Mouse (Mus musculus) intestine, postnatal 0 days (tissue): ENCODE measurements around the gene Setd5. TPM values are rescaled to one million over a fixed set of nuclear protein-coding genes. Genes with fewer than 3 reads are reported as not detected.

ENCODE experiments used
- ATAC-seq: fragments of 200-750 bp; cut with Nextera tagmentation; 2 replicates; pipeline ENCODE4 v1.8.0; 2017; ENCODE audit warnings: mild to moderate bottlenecking, moderate TSS enrichment, moderate library complexity
- H3K27ac ChIP-seq: fragments of 300-500 bp; sonication (generic); 2 replicates; pipeline ENCODE4 v1.5.1; 2014; ENCODE audit warnings: mild to moderate bottlenecking, low read depth, low read length, moderate library complexity
- H3K27me3 ChIP-seq: fragments of 300-500 bp; sonication (generic); replicated peaks from 2 replicates; pipeline ENCODE4 v1.6.1; 2014; ENCODE audit warnings: low read length, mixed read lengths; ENCODE audit not compliant: control insufficient read depth, insufficient read depth
- H3K36me3 ChIP-seq: fragments of 300-500 bp; sonication (generic); 2 replicates; pipeline ENCODE4 v1.6.1; 2014; ENCODE audit warnings: mild to moderate bottlenecking, moderate library complexity; ENCODE audit not compliant: control insufficient read depth, insufficient read depth
- H3K4me1 ChIP-seq: fragments of 300-500 bp; sonication (generic); replicated peaks from 2 replicates; pipeline ENCODE4 v1.6.1; 2014; ENCODE audit warnings: antibody characterized with exemption, low read length, mixed read lengths; ENCODE audit not compliant: control insufficient read depth, insufficient read depth
- H3K4me2 ChIP-seq: fragments of 300-500 bp; sonication (generic); replicated peaks from 2 replicates; pipeline ENCODE4 v1.6.1; 2014; ENCODE audit warnings: low read depth, mild to moderate bottlenecking, moderate library complexity
- H3K4me3 ChIP-seq: fragments of 300-500 bp; sonication (generic); 2 replicates; pipeline ENCODE4 v1.5.1; 2014; ENCODE audit warnings: low read depth, low read length
- H3K9ac ChIP-seq: fragments of 300-500 bp; sonication (generic); 2 replicates; pipeline ENCODE4 v1.6.1; 2014; ENCODE audit warnings: mild to moderate bottlenecking, low read depth, low read length
- H3K9me3 ChIP-seq: fragments of 300-500 bp; sonication (generic); 2 replicates; pipeline ENCODE4 v1.6.1; 2016; ENCODE audit warnings: mixed run types; ENCODE audit not compliant: control insufficient read depth
- CTCF ChIP-seq: sonication (generic); IDR thresholded peaks from 2 replicates; pipeline ENCODE4 v1.5.1; 2016; ENCODE audit warnings: low read depth, mild to moderate bottlenecking, control low read depth, antibody characterized with exemption, moderate library complexity
- WGBS: fragments of 180-500 bp; shearing (Covaris S2); extraction: QIAGEN DNeasy Blood & Tissue Kit; methylation state at CpG from one replicate; pipeline ENCODE4 v1.1.7; 2014; 5-methylcytosine and 5-hydroxymethylcytosine counted together
- polyA plus RNA-seq: library from polyadenylated mRNA; unstranded; fragments of >200 nt; fragmentation: Nextera tagmentation; extraction: Ambion mirVana; gene quantifications from 2 replicates; pipeline ENCODE4 v1.2.1, GENCODE M21; 2015

The Setd5 gene
- polyA plus RNA-seq, 1 experiment from 2014 or later: 32.2 TPM

- WGBS: 2% methylated on average over 46 of the region's 66 CpGs
Measured at GRCm38 (mm10) chr6:113194841-113195595, 117.9 kb downstream of the Setd5 start, which contains the start of gene Lhfpl4. Gene Lhfpl4, minus strand, starts transcription at chr6:113195384.

GRCm38 (mm10) chr6:113195596-113195992 lies 118.4 kb downstream of the Setd5 start:
- Histone ChIP-seq H3K36me3 (no peaks in the 10 kb centered on the region), H3K27ac (no peak overlapping the region), H3K27me3 (peaks cover 27% of the 10 kb centered on the region), H3K9me3 (no peaks in the 10 kb centered on the region), H3K4me3 (peak overlapping the region; percentile 48), H3K4me1 (no peaks in the 10 kb centered on the region), H3K9ac (no peak overlapping the region), H3K4me2 (peak overlapping the region; percentile 78)
- WGBS: 19% methylated on average over 9 of the region's 9 CpGs
- no peak for ATAC-seq
- TF ChIP-seq CTCF: no peak

More at GRCm38 (mm10) chr6:113194841-113195595, 117.9 kb downstream of the Setd5 start, which contains the start of gene Lhfpl4:
- H3K4me3 ChIP-seq: peak within 1 kb of the TSS; percentile 48
- no peaks in the 10 kb centered on the region for H3K4me1 ChIP-seq
- no peak for TF ChIP-seq CTCF
- H3K9me3 ChIP-seq: no peaks in the 10 kb centered on the region
- H3K27ac ChIP-seq: no peak within 1 kb of the TSS
- no peak within 1 kb of the TSS for H3K9ac ChIP-seq
- peak within 1 kb of the TSS; percentile 78 for H3K4me2 ChIP-seq
- H3K36me3 ChIP-seq: no peaks in the 10 kb centered on the region
- ATAC-seq: 0 out of 2 replicates have a peak, but pooled peaks have one; percentile 10
- peaks cover 27% of the 10 kb centered on the region for H3K27me3 ChIP-seq

Other genes with a start within 250 kb of the Setd5 start
- gene Srgap3, start 130.1 kb upstream of the Setd5 start, polyA plus RNA-seq: 0.50 and 0.58 TPM in 2 replicates
- 36.0 and 36.6 TPM in 2 replicates for gene Thumpd3, start 31.1 kb upstream of the Setd5 start, polyA plus RNA-seq
- gene Lhfpl4, start 118.0 kb downstream of the Setd5 start, polyA plus RNA-seq: 0.78 and 0.95 TPM in 2 replicates
- gene Mtmr14, start 160.5 kb downstream of the Setd5 start, polyA plus RNA-seq: 31.5 and 37.2 TPM in 2 replicates
- not detected in 2 replicates for gene Cpne9, start 204.9 kb downstream of the Setd5 start, polyA plus RNA-seq
- gene Brpf1, start 229.8 kb downstream of the Setd5 start, polyA plus RNA-seq: 7.3 and 8.3 TPM in 2 replicates
- 8.0 and 9.7 TPM in 2 replicates for gene Ogg1, start 249.6 kb downstream of the Setd5 start, polyA plus RNA-seq